Mouse (Mus musculus) stomach, embryonic 14.5 days (tissue): ENCODE data around the gene Sema6c. TPM values are rescaled to one million over a fixed set of nuclear protein-coding genes. Genes with fewer than 3 reads are reported as not detected.

Source experiments
- ATAC-seq: fragments of 200-750 bp; cut with Nextera tagmentation; 2 replicates; pipeline ENCODE4 v1.8.0; 2017; ENCODE audit warnings: low read depth, moderate TSS enrichment; ENCODE audit not compliant: insufficient number of reproducible peaks, insufficient read depth, low FRiP score
- H3K27ac ChIP-seq: fragments of 300-500 bp; sonication (generic); 2 replicates; pipeline ENCODE4 v1.5.1; 2014; ENCODE audit warnings: mild to moderate bottlenecking, low read length, moderate library complexity, mixed read lengths
- H3K27me3 ChIP-seq: fragments of 300-500 bp; sonication (generic); 2 replicates; pipeline ENCODE4 v1.6.1; 2014; ENCODE audit warnings: low read length, control low read depth, mixed read lengths; ENCODE audit not compliant: control insufficient read depth, insufficient read depth
- H3K36me3 ChIP-seq: fragments of 300-500 bp; sonication (generic); 2 replicates; pipeline ENCODE4 v1.6.1; 2014; ENCODE audit warnings: mild to moderate bottlenecking, control low read depth, low read length, moderate library complexity, mixed read lengths; ENCODE audit not compliant: control insufficient read depth, insufficient read depth
- H3K4me1 ChIP-seq: fragments of 300-500 bp; sonication (generic); 2 replicates; pipeline ENCODE4 v1.6.1; 2014; ENCODE audit warnings: low read length, control low read depth, mixed read lengths; ENCODE audit not compliant: control insufficient read depth, insufficient read depth
- H3K4me2 ChIP-seq: fragments of 300-500 bp; sonication (generic); replicated peaks from 2 replicates; pipeline ENCODE4 v1.6.1; 2014; ENCODE audit warnings: low read depth, low read length, control low read depth
- H3K4me3 ChIP-seq: fragments of 300-500 bp; sonication (generic); 2 replicates; pipeline ENCODE4 v1.5.1; 2014; ENCODE audit warnings: low read depth, low read length, control low read depth
- H3K9ac ChIP-seq: fragments of 300-500 bp; sonication (generic); replicated peaks from 2 replicates; pipeline ENCODE4 v1.6.1; 2014; ENCODE audit warnings: low read depth, mild to moderate bottlenecking, control low read depth, low read length, moderate library complexity, mixed read lengths
- H3K9me3 ChIP-seq: fragments of 300-500 bp; sonication (generic); 2 replicates; pipeline ENCODE4 v1.6.1; 2016; ENCODE audit warnings: low read depth, low read length, control low read depth; ENCODE audit not compliant: control insufficient read depth
- WGBS: fragments of 180-500 bp; shearing (Covaris S2); extraction: QIAGEN DNeasy Blood & Tissue Kit; methylation state at CpG from one replicate; pipeline ENCODE4 v1.1.7; 2014; 5-methylcytosine and 5-hydroxymethylcytosine counted together
- polyA plus RNA-seq: library from polyadenylated mRNA; unstranded; fragments of >200 nt; fragmentation: Nextera tagmentation; extraction: Ambion mirVana; gene quantifications from 2 replicates; pipeline ENCODE4 v1.2.1, GENCODE M21; 2014

The Sema6c gene
- polyA plus RNA-seq, 1 experiment from 2014 or later: 5.8 TPM

GRCm38 (mm10) chr3:95159511-95159986 lies 708 bp upstream of the Sema6c start:
- ATAC-seq: no peak
- peaks cover 28% of the 10 kb centered on the region; the same call in 1 of the 2 replicates for H3K4me1 ChIP-seq
- no peak overlapping the region for H3K9ac ChIP-seq
- peak overlapping the region; percentile 79 for H3K4me3 ChIP-seq
- WGBS: 20% methylated on average over 8 of the region's 8 CpGs
- no peak overlapping the region for H3K27ac ChIP-seq
- H3K9me3 ChIP-seq: no peaks in the 10 kb centered on the region
- H3K36me3 ChIP-seq: no peaks in the 10 kb centered on the region
- H3K4me2 ChIP-seq: peak overlapping the region; percentile 63
- H3K27me3 ChIP-seq: no peaks in the 10 kb centered on the region

- peak overlapping the region; percentile 52; the same call in 1 of the 2 replicates for H3K9ac ChIP-seq
Measured at GRCm38 (mm10) chr3:95161041-95161551, 839 bp downstream of the Sema6c start.

GRCm38 (mm10) chr3:95161618-95162344 lies 1.5 kb downstream of the Sema6c start:
- Histone ChIP-seq H3K27ac (peak overlapping the region; percentile 33; the same call in 1 of the 2 replicates), H3K27me3 (no peaks in the 10 kb centered on the region), H3K36me3 (no peaks in the 10 kb centered on the region; the same call in 1 of the 2 replicates), H3K4me3 (peak overlapping the region; percentile 79), H3K9ac (peak overlapping the region; percentile 52; the same call in 1 of the 2 replicates), H3K4me1 (peaks cover 28% of the 10 kb centered on the region; the same call in 1 of the 2 replicates), H3K9me3 (no peaks in the 10 kb centered on the region), H3K4me2 (peak overlapping the region; percentile 63)
- WGBS: 6% methylated on average over 9 of the region's 9 CpGs
- no peak for ATAC-seq

More at GRCm38 (mm10) chr3:95161041-95161551, 839 bp downstream of the Sema6c start:
- H3K9me3 ChIP-seq: no peaks in the 10 kb centered on the region
- H3K4me3 ChIP-seq: peak overlapping the region; percentile 79
- WGBS: under 1% methylated on average over 30 of the region's 30 CpGs
- peak; percentile 9; the same call in 1 of the 2 replicates for ATAC-seq
- H3K4me2 ChIP-seq: peak overlapping the region; percentile 63
- H3K36me3 ChIP-seq: no peaks in the 10 kb centered on the region
- H3K27me3 ChIP-seq: no peaks in the 10 kb centered on the region
- H3K4me1 ChIP-seq: peaks cover 28% of the 10 kb centered on the region; the same call in 1 of the 2 replicates
- no peak overlapping the region for H3K27ac ChIP-seq

GRCm38 (mm10) chr3:95162345-95162628 lies 2.0 kb downstream of the Sema6c start:
- WGBS: 46% methylated on average over 2 of the region's 2 CpGs
- Histone ChIP-seq H3K9ac (no peak overlapping the region), H3K9me3 (no peaks in the 10 kb centered on the region), H3K36me3 (no peaks in the 10 kb centered on the region; the same call in 1 of the 2 replicates), H3K27ac (no peak overlapping the region), H3K4me3 (peak overlapping the region; percentile 79), H3K27me3 (no peaks in the 10 kb centered on the region), H3K4me1 (peaks cover 28% of the 10 kb centered on the region; the same call in 1 of the 2 replicates), H3K4me2 (peak overlapping the region; percentile 63)
- no peak for ATAC-seq

- Histone ChIP-seq H3K9ac (no peak overlapping the region), H3K4me1 (peaks cover 28% of the 10 kb centered on the region; the same call in 1 of the 2 replicates), H3K27ac (no peak overlapping the region), H3K36me3 (peaks cover 3% of the 10 kb centered on the region; the same call in 1 of the 2 replicates), H3K4me2 (peak overlapping the region; percentile 10; the same call in 1 of the 2 replicates), H3K4me3 (no peak overlapping the region), H3K9me3 (no peaks in the 10 kb centered on the region), H3K27me3 (no peaks in the 10 kb centered on the region)
- WGBS: 48% methylated on average over 11 of the region's 11 CpGs
- ATAC-seq: no peak
Measured at GRCm38 (mm10) chr3:95163419-95164255, 3.4 kb downstream of the Sema6c start.

- H3K4me1 ChIP-seq: peaks cover 28% of the 10 kb centered on the region; the same call in 1 of the 2 replicates
- peaks cover 3% of the 10 kb centered on the region; the same call in 1 of the 2 replicates for H3K36me3 ChIP-seq
- no peak overlapping the region for H3K4me2 ChIP-seq
- no peaks in the 10 kb centered on the region for H3K27me3 ChIP-seq
- no peak overlapping the region for H3K27ac ChIP-seq
- no peak overlapping the region for H3K4me3 ChIP-seq
- H3K9me3 ChIP-seq: no peaks in the 10 kb centered on the region
- H3K9ac ChIP-seq: no peak overlapping the region
- no peak for ATAC-seq
- WGBS: 60% methylated on average over 5 of the region's 5 CpGs
Measured at GRCm38 (mm10) chr3:95164256-95164550, 3.9 kb downstream of the Sema6c start.

- WGBS: 80% methylated on average over 5 of the region's 5 CpGs
- ATAC-seq: no peak
- no peak overlapping the region for H3K4me3 ChIP-seq
Measured at GRCm38 (mm10) chr3:95164840-95165239, 4.6 kb downstream of the Sema6c start.

GRCm38 (mm10) chr3:95169996-95170395 lies 9.7 kb downstream of the Sema6c start:
- 91% methylated on average over 10 of the region's 10 CpGs for WGBS
- no peak overlapping the region for H3K27ac ChIP-seq
- H3K4me1 ChIP-seq: 0 out of 2 replicates have a peak, but pooled peaks cover 8% of the 10 kb centered on the region
- peaks cover 37% of the 10 kb centered on the region for H3K36me3 ChIP-seq
- H3K4me3 ChIP-seq: no peak overlapping the region
- H3K27me3 ChIP-seq: peaks cover 14% of the 10 kb centered on the region
- H3K4me2 ChIP-seq: no peak overlapping the region
- H3K9ac ChIP-seq: no peak overlapping the region
- no peaks in the 10 kb centered on the region for H3K9me3 ChIP-seq
- no peak for ATAC-seq

More at GRCm38 (mm10) chr3:95164840-95165239, 4.6 kb downstream of the Sema6c start:
- H3K9me3 ChIP-seq: no peaks in the 10 kb centered on the region
- no peak overlapping the region for H3K4me2 ChIP-seq
- H3K4me1 ChIP-seq: peaks cover 24% of the 10 kb centered on the region; the same call in 1 of the 2 replicates
- H3K27ac ChIP-seq: no peak overlapping the region
- no peak overlapping the region for H3K9ac ChIP-seq
- H3K27me3 ChIP-seq: no peaks in the 10 kb centered on the region
- peaks cover 9% of the 10 kb centered on the region for H3K36me3 ChIP-seq
